ENCODE assay signal across 18 mouse cellular contexts in the genomic region with DNA sequence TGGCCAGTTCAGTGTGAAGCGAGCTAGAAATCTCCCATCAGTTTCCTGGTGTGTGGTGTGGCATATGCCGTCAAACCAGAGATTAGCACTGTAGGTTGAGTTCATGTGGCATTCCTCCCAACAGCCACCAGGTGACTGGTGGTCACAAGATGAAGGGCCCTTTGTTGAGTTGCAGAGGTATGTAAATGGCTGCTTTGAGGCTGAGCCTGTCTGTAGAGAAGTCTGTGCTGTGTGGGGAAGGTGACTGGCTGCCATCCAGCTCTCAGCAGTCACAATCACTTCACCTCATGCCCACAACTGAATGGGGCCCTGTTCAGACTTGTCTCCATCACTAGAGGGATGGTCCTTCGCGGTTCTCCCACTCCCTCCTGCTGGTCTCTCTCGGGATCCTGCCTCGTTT. TPM values are rescaled to one million over a fixed set of nuclear protein-coding genes. Genes with fewer than 3 reads are reported as not detected.
DNase-seq lines count a peak whose midpoint lies in the region; ATAC-seq and TF ChIP-seq lines count a peak whose summit lies in the region.
"Had no signal": no experiment of that assay in that cellular context is flagged by ENCODE, and none has a peak within 500 bp of the region (broad histone marks: within the 10 kb centered on the region; RNA-seq: fewer than 3 reads in every experiment).

No protein-coding gene starts in this region.

- no peaks in the 10 kb centered on the region for H3K9me3 ChIP-seq in embryonic facial prominence, embryonic 13.5 days
- H3K9me3 ChIP-seq in limb, embryonic 14.5 days (ENCODE audit: control insufficient read depth, low read length) = no peaks in the 10 kb centered on the region
- H3K9me3 ChIP-seq: heart, embryonic 15.5 days had no signal

- H3K36me3 ChIP-seq in embryonic facial prominence, embryonic 13.5 days = peaks cover 7% of the 10 kb centered on the region; the same call in 1 of the 2 replicates
- H3K36me3 ChIP-seq in limb, embryonic 14.5 days (ENCODE audit: control insufficient read depth, insufficient read depth, low read length) = peaks cover 18% of the 10 kb centered on the region
- H3K36me3 ChIP-seq: heart, embryonic 15.5 days had no signal

- no peak for DNase-seq in layer of hippocampus, adult 2 months (ENCODE audit: low spot score in 2 of 2)
- no peak for DNase-seq in layer of hippocampus, postnatal 14 days (ENCODE audit: low spot score in 2 of 2)
- peak; percentile 61 for DNase-seq in R1 (ENCODE audit: low read depth, low spot score)
- DNase-seq in limb, embryonic 14.5 days (ENCODE audit: low spot score) = no peak
- no peak for DNase-seq in ovary, postnatal 14 days (ENCODE audit: low spot score)
- DNase-seq: cerebellum, adult 18-20 months; kidney, postnatal 10 days; layer of hippocampus, adult 9-11 months; retina, postnatal 1 day; spleen, adult 18-20 months had no signal

- 52% methylated on average over 6 of the region's 6 CpGs for WGBS in embryonic facial prominence, embryonic 13.5 days
- WGBS in limb, embryonic 14.5 days = 28% methylated on average over 6 of the region's 6 CpGs

- peak; percentile 71; the same call in 1 of the 2 replicates for ATAC-seq in embryonic facial prominence, embryonic 13.5 days (ENCODE audit: insufficient number of reproducible peaks, insufficient read depth, low FRiP score, low TSS enrichment, low read depth)
- ATAC-seq in limb, embryonic 14.5 days (ENCODE audit: low FRiP score, low read depth) = peak; percentile 60
- no peak for ATAC-seq in erythroblast, adult 5-6 weeks (replicated peaks; ENCODE audit: low FRiP score, poor library complexity, severe bottlenecking)
- ATAC-seq: CD4-positive, CD25-positive, alpha-beta regulatory T cell, adult 4 months; midbrain, embryonic 16.5 days had no signal

- no peak for TF ChIP-seq POLR2A in limb, embryonic 14.5 days (IDR thresholded peaks at IDR 0.05; ENCODE audit: borderline replicate concordance, extremely low read depth, insufficient read depth, insufficient read length)

- no peak overlapping the region for H3K4me2 ChIP-seq in embryonic facial prominence, embryonic 13.5 days
- no peak overlapping the region for H3K4me2 ChIP-seq in limb, embryonic 14.5 days (replicated peaks; ENCODE audit: low read depth, low read length, severe bottlenecking)
- H3K4me2 ChIP-seq: heart, embryonic 15.5 days; liver, embryonic 11.5 days had no signal

- peaks cover 6% of the 10 kb centered on the region; the same call in 1 of the 2 replicates for H3K27me3 ChIP-seq in embryonic facial prominence, embryonic 13.5 days
- H3K27me3 ChIP-seq in limb, embryonic 14.5 days (ENCODE audit: control insufficient read depth, insufficient read depth, low read length) = no peaks in the 10 kb centered on the region

- H3K27ac ChIP-seq in layer of hippocampus, adult 2 months = no peak overlapping the region
- H3K27ac ChIP-seq in embryonic facial prominence, embryonic 13.5 days = peak overlapping the region; percentile 75
- 0 out of 2 replicates have a peak overlapping the region, but pooled peaks have one; percentile 53 for H3K27ac ChIP-seq in limb, embryonic 14.5 days (replicated peaks; ENCODE audit: low read depth, low read length)
- H3K27ac ChIP-seq: heart, embryonic 15.5 days; macrophage had no signal

- peaks cover 34% of the 10 kb centered on the region for H3K4me1 ChIP-seq in embryonic facial prominence, embryonic 13.5 days
- H3K4me1 ChIP-seq in limb, embryonic 14.5 days (ENCODE audit: control insufficient read depth, insufficient read depth, low read length) = peaks cover 11% of the 10 kb centered on the region

- H3K9ac ChIP-seq in embryonic facial prominence, embryonic 13.5 days = no peak overlapping the region
- no peak overlapping the region for H3K9ac ChIP-seq in limb, embryonic 14.5 days (ENCODE audit: low read depth, low read length, severe bottlenecking)
- H3K9ac ChIP-seq: heart, embryonic 15.5 days had no signal

- TF ChIP-seq CTCF in layer of hippocampus, adult 2 months (conservative IDR thresholded peaks at IDR 0.05) = peak; percentile 17; the same call in 1 of the 2 replicates

- no peak overlapping the region for H3K4me3 ChIP-seq in layer of hippocampus, adult 2 months
- no peak overlapping the region for H3K4me3 ChIP-seq in embryonic facial prominence, embryonic 13.5 days
- no peak overlapping the region; the same call in 1 of the 2 replicates for H3K4me3 ChIP-seq in limb, embryonic 14.5 days (replicated peaks; ENCODE audit: low read length)
- H3K4me3 ChIP-seq: heart, embryonic 15.5 days had no signal

RNA-seq across cellular contexts. Expression of gene Col9a3, which starts 7.2 kb away (rescaled TPM):
- total RNA-seq in layer of hippocampus, adult 2 months (2021) = 10 to 100 TPM in 1 of 2 experiments, 1 to 10 TPM in 1; 6.8 to 10.4 TPM
- total RNA-seq in layer of hippocampus, postnatal 14 days (2021) = 10 to 100 TPM; 33.3 to 56.0 TPM
- polyA plus RNA-seq in embryonic facial prominence, embryonic 13.5 days (2015; fragmentation: Nextera tagmentation; extraction: Ambion mirVana) = 204 and 275 TPM in 2 replicates
- 612 and 663 TPM in 2 replicates for polyA plus RNA-seq in limb, embryonic 14.5 days (2012; rRNA removed)
- 334 and 360 TPM in 2 replicates for polyA plus RNA-seq in limb, embryonic 14.5 days (2014; fragmentation: Nextera tagmentation; extraction: Ambion mirVana)
- total RNA-seq in erythroblast, adult 5-6 weeks (2015; ENCODE audit: low replicate concordance) = not detected in 2 replicates
- 0.94 and 2.2 TPM in 2 replicates for total RNA-seq in erythroblast, adult 5-6 weeks (2017; ENCODE audit: low replicate concordance)

RNA-seq across cellular contexts. Expression of gene Ogfr, which starts 15.7 kb away (rescaled TPM):
- total RNA-seq in layer of hippocampus, adult 2 months (2021) = 10 to 100 TPM; 36.2 to 40.6 TPM
- 10 to 100 TPM; 63.3 to 65.1 TPM for total RNA-seq in layer of hippocampus, postnatal 14 days (2021)
- 71.5 and 77.2 TPM in 2 replicates for polyA plus RNA-seq in embryonic facial prominence, embryonic 13.5 days (2015; fragmentation: Nextera tagmentation; extraction: Ambion mirVana)
- polyA plus RNA-seq in limb, embryonic 14.5 days (2012; rRNA removed) = 67.5 and 78.6 TPM in 2 replicates
- 71.4 and 84.5 TPM in 2 replicates for polyA plus RNA-seq in limb, embryonic 14.5 days (2014; fragmentation: Nextera tagmentation; extraction: Ambion mirVana)
- total RNA-seq in erythroblast, adult 5-6 weeks (2015; ENCODE audit: low replicate concordance) = 11.5 and 18.8 TPM in 2 replicates
- 22.2 and 27.9 TPM in 2 replicates for total RNA-seq in erythroblast, adult 5-6 weeks (2017; ENCODE audit: low replicate concordance)

RNA-seq across cellular contexts. Expression of gene Mrgbp, which starts 23.7 kb away (rescaled TPM):
- 10 to 100 TPM; 19.4 to 23.4 TPM for total RNA-seq in layer of hippocampus, adult 2 months (2021)
- total RNA-seq in layer of hippocampus, postnatal 14 days (2021) = 10 to 100 TPM; 19.9 to 21.1 TPM
- 36.8 and 37.5 TPM in 2 replicates for polyA plus RNA-seq in embryonic facial prominence, embryonic 13.5 days (2015; fragmentation: Nextera tagmentation; extraction: Ambion mirVana)
- polyA plus RNA-seq in limb, embryonic 14.5 days (2012; rRNA removed) = 46.6 and 52.2 TPM in 2 replicates
- polyA plus RNA-seq in limb, embryonic 14.5 days (2014; fragmentation: Nextera tagmentation; extraction: Ambion mirVana) = 30.5 and 31.9 TPM in 2 replicates
- total RNA-seq in erythroblast, adult 5-6 weeks (2015; ENCODE audit: low replicate concordance) = 10.0 and 10.4 TPM in 2 replicates
- total RNA-seq in erythroblast, adult 5-6 weeks (2017; ENCODE audit: low replicate concordance) = 7.1 and 17.3 TPM in 2 replicates

RNA-seq across cellular contexts. Expression of gene Tcfl5, which starts 37.7 kb away (rescaled TPM):
- under 1 TPM in 1 of 2 experiments, not detected in 1; 0.47 TPM for total RNA-seq in layer of hippocampus, adult 2 months (2021)
- total RNA-seq in layer of hippocampus, postnatal 14 days (2021) = 1 to 10 TPM; 1.2 to 2.0 TPM
- polyA plus RNA-seq in embryonic facial prominence, embryonic 13.5 days (2015; fragmentation: Nextera tagmentation; extraction: Ambion mirVana) = 0.28 and 0.65 TPM in 2 replicates
- 1.8 and 2.0 TPM in 2 replicates for polyA plus RNA-seq in limb, embryonic 14.5 days (2012; rRNA removed)
- polyA plus RNA-seq in limb, embryonic 14.5 days (2014; fragmentation: Nextera tagmentation; extraction: Ambion mirVana) = 0.70 and 0.98 TPM in 2 replicates
- total RNA-seq in erythroblast, adult 5-6 weeks (2015; ENCODE audit: low replicate concordance) = not detected in 2 replicates
- not detected in 2 replicates for total RNA-seq in erythroblast, adult 5-6 weeks (2017; ENCODE audit: low replicate concordance)
- total RNA-seq: adrenal gland, adult 18-20 months had no signal
- polyA plus RNA-seq: macrophage had no signal
